Mouse (Mus musculus) midbrain, postnatal 0 days (tissue): ENCODE data around the gene Jph2. TPM values are rescaled to one million over a fixed set of nuclear protein-coding genes. Genes with fewer than 3 reads are reported as not detected.
A peak's percentile ranks its signal among the peaks of the same experiment; 100 is the strongest.

Source experiments
- ATAC-seq: fragments of 200-750 bp; cut with Nextera tagmentation; 2 replicates; pipeline ENCODE4 v1.8.0; 2017; ENCODE audit warnings: moderate number of reproducible peaks, mild to moderate bottlenecking, moderate TSS enrichment, moderate library complexity; ENCODE audit not compliant: low FRiP score
- DNase-seq: peaks from one replicate; pipeline ENCODE4 v3.0.0-alpha.2; 2015; ENCODE audit warnings: low spot score
- H3K27ac ChIP-seq: fragments of 300-500 bp; sonication (generic); 2 replicates; pipeline ENCODE4 v1.5.1; 2014; ENCODE audit warnings: low read depth, mild to moderate bottlenecking, low read length, mixed read lengths
- H3K27me3 ChIP-seq: fragments of 300-500 bp; sonication (generic); 2 replicates; pipeline ENCODE4 v1.6.1; 2014; ENCODE audit warnings: low read length, control low read depth, mixed read lengths; ENCODE audit not compliant: insufficient read depth
- H3K36me3 ChIP-seq: fragments of 300-500 bp; sonication (generic); 2 replicates; pipeline ENCODE4 v1.6.1; 2014; ENCODE audit warnings: low read length, control low read depth, mixed read lengths; ENCODE audit not compliant: insufficient read depth
- H3K4me1 ChIP-seq: fragments of 300-500 bp; sonication (generic); 2 replicates; pipeline ENCODE4 v1.6.1; 2014; ENCODE audit warnings: mild to moderate bottlenecking, control low read depth, antibody characterized with exemption, low read length, mixed read lengths; ENCODE audit not compliant: insufficient read depth
- H3K4me2 ChIP-seq: fragments of 300-500 bp; sonication (generic); 2 replicates; pipeline ENCODE4 v1.6.1; 2014; ENCODE audit warnings: low read depth, mild to moderate bottlenecking, low read length, mixed read lengths; ENCODE audit not compliant: poor library complexity, severe bottlenecking
- H3K4me3 ChIP-seq: fragments of 300-500 bp; sonication (generic); 2 replicates; pipeline ENCODE4 v1.5.1; 2014; ENCODE audit warnings: low read depth, mild to moderate bottlenecking, low read length, moderate library complexity
- H3K9ac ChIP-seq: fragments of 300-500 bp; sonication (generic); replicated peaks from 2 replicates; pipeline ENCODE4 v1.6.1; 2014; ENCODE audit warnings: mild to moderate bottlenecking, low read length, moderate library complexity, mixed read lengths; ENCODE audit not compliant: poor library complexity, severe bottlenecking
- H3K9me3 ChIP-seq: fragments of 300-500 bp; sonication (generic); 2 replicates; pipeline ENCODE4 v1.6.1; 2016; ENCODE audit warnings: low read length, control low read depth
- CTCF ChIP-seq: IDR thresholded peaks from 2 replicates; pipeline ENCODE4 v1.5.1; 2016; ENCODE audit warnings: antibody characterized with exemption, mild to moderate bottlenecking
- WGBS: fragments of 180-500 bp; shearing (Covaris S2); extraction: QIAGEN DNeasy Blood & Tissue Kit; methylation state at CpG from one replicate; pipeline ENCODE4 v1.1.7; 2014; 5-methylcytosine and 5-hydroxymethylcytosine counted together
- polyA plus RNA-seq: library from polyadenylated mRNA; unstranded; fragments of >200 nt; fragmentation: Nextera tagmentation; extraction: Ambion mirVana; gene quantifications from 2 replicates; pipeline ENCODE4 v1.2.1, GENCODE M21; 2015
- total RNA-seq: library from RNA; depleted of rRNA; stranded (reverse); fragments of >200 nt; gene quantifications from 2 replicates; pipeline ENCODE4 v1.2.3, GENCODE M21; 2014

The Jph2 gene
- total and polyA plus RNA-seq, 2 experiments from 2014 or later: 1.5 to 3.5 TPM

DNA sequence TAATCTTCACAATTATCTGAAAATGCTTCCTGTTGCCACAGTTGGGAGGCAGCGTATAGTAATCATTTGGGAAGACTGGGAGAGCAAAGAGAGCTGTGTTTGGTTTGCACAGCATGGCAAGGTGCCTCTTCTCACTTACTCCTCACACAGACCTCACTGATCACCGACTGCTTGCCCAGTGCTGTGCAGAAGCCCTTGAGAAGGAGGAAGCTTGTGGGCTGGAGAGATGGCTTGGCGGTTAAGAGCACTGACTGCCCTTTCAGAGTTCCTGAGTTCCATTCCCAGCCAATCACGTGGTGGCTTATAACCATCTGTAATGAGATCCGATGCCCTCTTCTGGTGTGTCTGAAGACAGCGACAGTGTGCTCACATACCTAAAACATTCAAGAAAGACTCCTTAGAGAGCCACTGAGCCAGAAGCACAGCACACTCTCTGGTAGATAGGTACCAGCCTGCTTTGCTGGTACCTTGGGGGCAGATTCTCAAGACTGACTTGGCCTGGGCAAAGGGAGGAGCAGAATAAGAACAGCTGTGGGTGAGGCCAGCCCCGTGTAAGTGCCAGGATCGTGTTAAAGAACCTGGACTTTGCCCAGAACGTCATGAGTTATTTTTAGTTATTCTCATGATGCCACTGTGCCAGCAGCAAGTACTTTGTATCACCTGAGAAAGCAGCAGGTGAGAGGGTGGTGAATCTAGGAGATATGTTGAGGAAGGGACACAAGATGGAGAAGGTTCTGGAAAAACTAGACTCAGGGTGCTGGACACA, 25.3 kb upstream of the Jph2 start:
- DNase-seq (no peak), ATAC-seq (no peak)
- 81% methylated on average over 9 of the region's 9 CpGs for WGBS
- H3K9ac ChIP-seq: no peak overlapping the region
- no peaks in the 10 kb centered on the region for H3K27me3 ChIP-seq
- no peak overlapping the region for H3K27ac ChIP-seq
- TF ChIP-seq CTCF: peak; percentile 13; the same call in 1 of the 2 replicates
- H3K9me3 ChIP-seq: no peaks in the 10 kb centered on the region
- no peaks in the 10 kb centered on the region for H3K36me3 ChIP-seq
- peaks cover 10% of the 10 kb centered on the region for H3K4me1 ChIP-seq
- no peak overlapping the region for H3K4me2 ChIP-seq
- H3K4me3 ChIP-seq: no peak overlapping the region

DNA sequence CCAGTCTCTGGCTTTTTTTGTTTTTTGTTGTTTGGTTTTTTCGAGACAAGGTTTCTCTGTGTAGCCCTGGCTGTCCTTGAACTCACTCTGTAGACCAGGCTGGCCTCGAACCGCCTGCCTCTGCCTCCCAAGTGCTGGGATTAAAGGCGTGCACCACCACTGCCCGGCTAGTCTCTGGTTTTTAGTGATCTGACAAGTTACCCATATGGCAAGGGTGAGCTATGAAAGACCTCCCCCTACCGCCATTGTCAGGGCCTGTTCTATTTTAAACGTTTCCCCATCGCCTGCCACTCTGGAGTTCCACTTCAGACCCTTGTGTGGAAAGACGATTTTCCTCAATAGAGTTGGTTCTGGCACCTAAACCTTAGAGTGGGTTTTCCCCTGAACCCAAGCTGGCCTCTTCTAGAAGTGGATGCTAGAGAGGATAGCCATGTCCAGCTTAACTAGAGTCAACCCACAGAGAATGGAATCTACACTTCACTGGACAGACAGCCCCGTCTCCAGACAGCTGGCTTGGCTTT, 22.6 kb upstream of the Jph2 start:
- Histone ChIP-seq H3K4me1 (peaks cover 15% of the 10 kb centered on the region), H3K9ac (peak overlapping the region; percentile 80), H3K4me3 (peak overlapping the region; percentile 94), H3K36me3 (no peaks in the 10 kb centered on the region), H3K27ac (peak overlapping the region; percentile 83; the same call in 1 of the 2 replicates), H3K4me2 (peak overlapping the region; percentile 54), H3K9me3 (no peaks in the 10 kb centered on the region), H3K27me3 (no peaks in the 10 kb centered on the region)
- ATAC-seq (no peak), DNase-seq (no peak)
- WGBS: 36% methylated on average over 10 of the region's 10 CpGs
- no peak for TF ChIP-seq CTCF

DNA sequence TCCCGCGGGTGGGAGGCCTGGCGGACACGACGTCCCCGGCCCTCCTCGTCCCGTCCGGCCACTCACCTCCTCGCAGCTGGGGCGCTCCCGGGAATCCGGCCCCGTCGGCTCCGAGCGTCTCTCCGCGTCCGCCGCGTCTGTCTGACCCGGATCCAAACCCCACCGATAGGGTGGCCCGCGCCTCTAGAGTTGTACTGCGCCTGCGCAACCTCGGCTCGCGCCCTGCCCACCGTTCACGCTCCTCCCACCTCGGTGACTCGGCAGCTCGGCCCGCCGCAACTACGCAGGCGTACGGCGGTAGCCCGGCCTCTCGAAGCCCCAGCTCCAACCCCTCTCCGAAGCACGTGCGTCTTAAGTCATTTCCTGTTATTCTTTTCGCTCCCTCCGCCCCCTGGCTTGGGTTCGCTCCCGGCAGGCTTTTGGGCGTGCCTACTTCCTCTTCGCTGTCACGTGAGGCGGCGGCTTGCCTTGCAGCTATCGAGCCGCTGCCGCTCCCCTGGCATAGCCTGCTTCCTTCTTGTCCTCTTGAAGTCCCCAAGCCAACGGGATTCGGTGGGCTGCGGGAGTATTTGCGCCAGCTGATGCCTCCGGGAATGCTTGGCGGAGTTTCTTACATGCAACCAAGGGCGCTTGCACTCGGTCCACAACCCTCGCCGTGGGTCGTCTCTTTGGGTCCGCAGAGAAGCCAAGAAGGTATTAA, 21.7 kb upstream of the Jph2 start:
- peak; percentile 47 for TF ChIP-seq CTCF
- no peaks in the 10 kb centered on the region for H3K36me3 ChIP-seq
- no peaks in the 10 kb centered on the region for H3K27me3 ChIP-seq
- peak; percentile 99 for DNase-seq
- H3K9ac ChIP-seq: peak overlapping the region; percentile 80
- H3K4me3 ChIP-seq: peak overlapping the region; percentile 94
- peak overlapping the region; percentile 82 for H3K4me2 ChIP-seq
- H3K27ac ChIP-seq: peak overlapping the region; percentile 83
- under 1% methylated on average over 58 of the region's 71 CpGs for WGBS
- ATAC-seq: peak; percentile 99
- H3K4me1 ChIP-seq: peaks cover 15% of the 10 kb centered on the region
- H3K9me3 ChIP-seq: no peaks in the 10 kb centered on the region

GRCm38 (mm10) chr2:163418841-163419345, 21.1 kb upstream of the Jph2 start:
- Histone ChIP-seq H3K4me1 (peaks cover 15% of the 10 kb centered on the region), H3K4me2 (peak overlapping the region; percentile 82), H3K27me3 (no peaks in the 10 kb centered on the region), H3K9me3 (no peaks in the 10 kb centered on the region), H3K27ac (peak overlapping the region; percentile 73), H3K9ac (peak overlapping the region; percentile 75), H3K36me3 (peaks cover 3% of the 10 kb centered on the region; the same call in 1 of the 2 replicates), H3K4me3 (peak overlapping the region; percentile 94)
- TF ChIP-seq CTCF: no peak
- ATAC-seq (no peak; the same call in 1 of the 2 replicates), DNase-seq (peak; percentile 15)
- WGBS: 1% methylated on average over 33 of the region's 50 CpGs

DNA sequence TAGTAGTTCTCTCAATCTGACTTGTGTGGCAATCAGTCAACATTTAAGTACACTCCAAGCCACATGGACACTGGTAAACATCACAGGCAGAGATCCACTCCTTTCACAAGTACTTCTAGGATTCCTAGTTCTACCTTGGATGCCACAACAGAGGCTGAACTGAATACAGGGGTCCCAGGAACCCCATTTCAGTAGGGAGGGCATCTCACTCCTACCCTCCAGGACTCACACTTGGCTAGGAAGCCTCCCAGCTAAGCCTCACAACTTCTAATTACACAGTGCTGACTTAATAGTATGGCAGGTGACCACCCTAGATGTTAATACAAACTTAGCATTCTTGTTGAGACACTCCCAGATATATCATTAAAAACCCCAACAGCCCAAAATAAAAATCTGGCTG, 20.0 kb upstream of the Jph2 start:
- no peak for TF ChIP-seq CTCF
- Histone ChIP-seq H3K4me1 (peaks cover 15% of the 10 kb centered on the region), H3K4me2 (peak overlapping the region; percentile 82; the same call in 1 of the 2 replicates), H3K9ac (no peak overlapping the region), H3K27me3 (no peaks in the 10 kb centered on the region), H3K4me3 (peak overlapping the region; percentile 94; the same call in 1 of the 2 replicates), H3K9me3 (no peaks in the 10 kb centered on the region), H3K36me3 (peaks cover 3% of the 10 kb centered on the region; the same call in 1 of the 2 replicates), H3K27ac (no peak overlapping the region)
- DNase-seq (no peak), ATAC-seq (no peak)
